Mouse (Mus musculus): ENCODE results near the gene Sec1. TPM values are rescaled to one million over a fixed set of nuclear protein-coding genes. Genes with fewer than 3 reads are reported as not detected.

The Sec1 gene
- polyA plus RNA-seq, 2 experiments = 0.92 to 1.7 TPM

- Histone ChIP-seq H3K27me3 (ENCODE audit: control insufficient read depth, insufficient read depth, low read length) (peaks cover 15% of the 10 kb centered on the region; the same call in 1 of the 2 replicates), H3K9me3 (ENCODE audit: control insufficient read depth, low read length) (no peaks in the 10 kb centered on the region), H3K4me3 (replicated peaks; ENCODE audit: low read length) (peak overlapping the region; percentile 63), H3K36me3 (ENCODE audit: control insufficient read depth, insufficient read depth, low read length) (peaks cover 3% of the 10 kb centered on the region), H3K9ac (ENCODE audit: low read depth, low read length, severe bottlenecking) (peak overlapping the region; percentile 49), H3K4me1 (ENCODE audit: control insufficient read depth, insufficient read depth, low read length) (peaks cover 44% of the 10 kb centered on the region), H3K4me2 (replicated peaks; ENCODE audit: low read depth, low read length, severe bottlenecking) (peak overlapping the region; percentile 88), H3K27ac (replicated peaks; ENCODE audit: low read depth, low read length) (peak overlapping the region; percentile 67)
- TF ChIP-seq POLR2A (IDR thresholded peaks at IDR 0.05; ENCODE audit: borderline replicate concordance, extremely low read depth, insufficient read depth, insufficient read length) = no peak
- peak; percentile 27; the same call in 1 of the 2 replicates for ATAC-seq (ENCODE audit: low FRiP score, low read depth)
- WGBS = under 1% methylated on average over 13 of the region's 13 CpGs
- peak; percentile 79 for DNase-seq (ENCODE audit: low spot score)
These were observed 9.9 kb upstream of the Sec1 start for GRCm38 (mm10) chr7:45704046-45704559.

GRCm38 (mm10) chr7:45703521-45704033 is 9.4 kb upstream of the Sec1 start:
- H3K36me3 ChIP-seq (ENCODE audit: control insufficient read depth, insufficient read depth, low read length) = no peaks in the 10 kb centered on the region
- peak overlapping the region; percentile 67 for H3K27ac ChIP-seq (replicated peaks; ENCODE audit: low read depth, low read length)
- no peak for DNase-seq (ENCODE audit: low spot score)
- no peaks in the 10 kb centered on the region for H3K9me3 ChIP-seq (ENCODE audit: control insufficient read depth, low read length)
- no peak for ATAC-seq (ENCODE audit: low FRiP score, low read depth)
- H3K27me3 ChIP-seq (ENCODE audit: control insufficient read depth, insufficient read depth, low read length) = peaks cover 17% of the 10 kb centered on the region; the same call in 1 of the 2 replicates
- peak overlapping the region; percentile 63 for H3K4me3 ChIP-seq (replicated peaks; ENCODE audit: low read length)
- peak overlapping the region; percentile 88 for H3K4me2 ChIP-seq (replicated peaks; ENCODE audit: low read depth, low read length, severe bottlenecking)
- 44% methylated on average over 12 of the region's 12 CpGs for WGBS
- H3K9ac ChIP-seq (ENCODE audit: low read depth, low read length, severe bottlenecking) = peak overlapping the region; percentile 49; the same call in 1 of the 2 replicates
- peaks cover 44% of the 10 kb centered on the region for H3K4me1 ChIP-seq (ENCODE audit: control insufficient read depth, insufficient read depth, low read length)
- TF ChIP-seq POLR2A (IDR thresholded peaks at IDR 0.05; ENCODE audit: borderline replicate concordance, extremely low read depth, insufficient read depth, insufficient read length) = no peak

GRCm38 (mm10) chr7:45702809-45703520 is 8.8 kb upstream of the Sec1 start:
- TF ChIP-seq POLR2A (IDR thresholded peaks at IDR 0.05; ENCODE audit: borderline replicate concordance, extremely low read depth, insufficient read depth, insufficient read length) = no peak
- H3K9ac ChIP-seq (ENCODE audit: low read depth, low read length, severe bottlenecking) = no peak overlapping the region
- peak overlapping the region; percentile 88; the same call in 1 of the 2 replicates for H3K4me2 ChIP-seq (replicated peaks; ENCODE audit: low read depth, low read length, severe bottlenecking)
- no peak overlapping the region for H3K27ac ChIP-seq (replicated peaks; ENCODE audit: low read depth, low read length)
- DNase-seq (ENCODE audit: low spot score) (no peak), ATAC-seq (ENCODE audit: low FRiP score, low read depth) (no peak)
- peaks cover 38% of the 10 kb centered on the region for H3K4me1 ChIP-seq (ENCODE audit: control insufficient read depth, insufficient read depth, low read length)
- no peak overlapping the region for H3K4me3 ChIP-seq (replicated peaks; ENCODE audit: low read length)
- H3K27me3 ChIP-seq (ENCODE audit: control insufficient read depth, insufficient read depth, low read length) = peaks cover 17% of the 10 kb centered on the region; the same call in 1 of the 2 replicates
- H3K36me3 ChIP-seq (ENCODE audit: control insufficient read depth, insufficient read depth, low read length) = no peaks in the 10 kb centered on the region
- H3K9me3 ChIP-seq (ENCODE audit: control insufficient read depth, low read length) = no peaks in the 10 kb centered on the region
- 90% methylated on average over 17 of the region's 17 CpGs for WGBS

- Histone ChIP-seq H3K4me1 (ENCODE audit: control insufficient read depth, insufficient read depth, low read length) (peaks cover 31% of the 10 kb centered on the region), H3K9ac (ENCODE audit: low read depth, low read length, severe bottlenecking) (no peak overlapping the region), H3K36me3 (ENCODE audit: control insufficient read depth, insufficient read depth, low read length) (no peaks in the 10 kb centered on the region), H3K9me3 (ENCODE audit: control insufficient read depth, low read length) (no peaks in the 10 kb centered on the region), H3K4me2 (replicated peaks; ENCODE audit: low read depth, low read length, severe bottlenecking) (no peak overlapping the region), H3K27me3 (ENCODE audit: control insufficient read depth, insufficient read depth, low read length) (peaks cover 17% of the 10 kb centered on the region; the same call in 1 of the 2 replicates), H3K4me3 (replicated peaks; ENCODE audit: low read length) (no peak overlapping the region), H3K27ac (replicated peaks; ENCODE audit: low read depth, low read length) (no peak overlapping the region)
- DNase-seq (ENCODE audit: low spot score) (no peak), ATAC-seq (ENCODE audit: low FRiP score, low read depth) (no peak)
- no peak for TF ChIP-seq POLR2A (IDR thresholded peaks at IDR 0.05; ENCODE audit: borderline replicate concordance, extremely low read depth, insufficient read depth, insufficient read length)
- WGBS = 92% methylated on average over 11 of the region's 11 CpGs
These were observed 8.1 kb upstream of the Sec1 start for GRCm38 (mm10) chr7:45702316-45702715.

- H3K27me3 ChIP-seq (ENCODE audit: control insufficient read depth, insufficient read depth, low read length) = peaks cover 17% of the 10 kb centered on the region; the same call in 1 of the 2 replicates
- TF ChIP-seq POLR2A (IDR thresholded peaks at IDR 0.05; ENCODE audit: borderline replicate concordance, extremely low read depth, insufficient read depth, insufficient read length) = no peak
- peaks cover 27% of the 10 kb centered on the region for H3K4me1 ChIP-seq (ENCODE audit: control insufficient read depth, insufficient read depth, low read length)
- H3K4me3 ChIP-seq (replicated peaks; ENCODE audit: low read length) = 0 out of 2 replicates have a peak overlapping the region, but pooled peaks have one; percentile 46
- ATAC-seq (ENCODE audit: low FRiP score, low read depth) = no peak
- H3K4me2 ChIP-seq (replicated peaks; ENCODE audit: low read depth, low read length, severe bottlenecking) = peak overlapping the region; percentile 93; the same call in 1 of the 2 replicates
- DNase-seq (ENCODE audit: low spot score) = no peak
- H3K9me3 ChIP-seq (ENCODE audit: control insufficient read depth, low read length) = no peaks in the 10 kb centered on the region
- 85% methylated on average over 11 of the region's 11 CpGs for WGBS
- H3K9ac ChIP-seq (ENCODE audit: low read depth, low read length, severe bottlenecking) = no peak overlapping the region
- no peaks in the 10 kb centered on the region for H3K36me3 ChIP-seq (ENCODE audit: control insufficient read depth, insufficient read depth, low read length)
- H3K27ac ChIP-seq (replicated peaks; ENCODE audit: low read depth, low read length) = no peak overlapping the region
These were observed 7.4 kb upstream of the Sec1 start for GRCm38 (mm10) chr7:45701607-45702006.
